Mouse (Mus musculus) ES-E14 (cell line): ENCODE results near the gene Tmem59l. TPM values are rescaled to one million over a fixed set of nuclear protein-coding genes. Genes with fewer than 3 reads are reported as not detected.

Source experiments
- DNase-seq: peaks from one replicate; pipeline ENCODE4 v3.0.0-alpha.2; 2013; ENCODE audit warnings: low read depth, low spot score
- H3K27ac ChIP-seq: 2 replicates; pipeline ENCODE4 v1.5.1; 2012; ENCODE audit warnings: low read depth, mild to moderate bottlenecking, low read length, moderate library complexity, mixed read lengths; ENCODE audit not compliant: poor library complexity, insufficient read depth, severe bottlenecking
- H3K36me3 ChIP-seq: 2 replicates; pipeline ENCODE4 v1.6.1; 2012; ENCODE audit warnings: mild to moderate bottlenecking, low read length, moderate library complexity, mixed read lengths; ENCODE audit not compliant: control insufficient read depth, poor library complexity, insufficient read depth, severe bottlenecking
- H3K4me1 ChIP-seq, 2 experiments: fragments of 150-350 bp in 1 of 2; sonication (generic) in 1 of 2; 2 replicates each; pipeline ENCODE4 v1.6.1; 2012; ENCODE audit warnings: low read length in 2 of 2, mild to moderate bottlenecking in 1 of 2, mixed read lengths in 1 of 2; ENCODE audit not compliant: control insufficient read depth in 2 of 2, insufficient read depth in 2 of 2, poor library complexity in 1 of 2
- H3K4me3 ChIP-seq, 2 experiments: fragments of 150-350 bp in 1 of 2; sonication (generic) in 1 of 2; 2 replicates each; pipeline ENCODE4 v1.5.1; 2012; ENCODE audit warnings: low read length in 2 of 2, low read depth in 1 of 2, mild to moderate bottlenecking in 1 of 2, mixed read lengths in 1 of 2; ENCODE audit not compliant: insufficient read depth in 1 of 2, poor library complexity in 1 of 2, severe bottlenecking in 1 of 2
- H3K9ac ChIP-seq: 2 replicates; pipeline ENCODE4 v1.6.1; 2012; ENCODE audit warnings: low read depth, mild to moderate bottlenecking, low read length, mixed read lengths; ENCODE audit not compliant: poor library complexity, insufficient read depth, severe bottlenecking
- H3K9me3 ChIP-seq: fragments of 150-350 bp; sonication (generic); 2 replicates; pipeline ENCODE4 v1.6.1; 2012; ENCODE audit warnings: low read depth, mild to moderate bottlenecking, low read length; ENCODE audit not compliant: control insufficient read depth, insufficient read depth
- CHD2 ChIP-seq: IDR thresholded peaks from 2 replicates; pipeline ENCODE4 v1.6.1; 2014; ENCODE audit warnings: mild to moderate bottlenecking, low read depth, low read length, inconsistent platforms
- HCFC1 ChIP-seq: IDR thresholded peaks from 2 replicates; pipeline ENCODE4 v1.6.1; 2012; ENCODE audit warnings: low read length, inconsistent platforms, borderline replicate concordance; ENCODE audit not compliant: insufficient read depth
- MAFK ChIP-seq: IDR thresholded peaks from 2 replicates; pipeline ENCODE4 v1.6.1; 2014; ENCODE audit warnings: mild to moderate bottlenecking, low read depth, low read length, inconsistent platforms; ENCODE audit not compliant: insufficient read depth
- ZC3H11A ChIP-seq: IDR thresholded peaks from 2 replicates; pipeline ENCODE4 v1.6.1; 2012; ENCODE audit warnings: low read depth, mild to moderate bottlenecking, inconsistent platforms, low read length, borderline replicate concordance
- ZNF384 ChIP-seq: IDR thresholded peaks from 2 replicates; pipeline ENCODE4 v1.6.1; 2012; ENCODE audit warnings: low read depth, low read length, inconsistent platforms
- in situ Hi-C, 2 experiments: fragments of 600-800 bp; cut with MboI; formaldehyde crosslinking; loops; one replicate each; pipeline ENCODE4 v1.15.1; 2025; ENCODE audit warnings: low sequenced_read_pairs in 2 of 2, inconsistent platforms in 1 of 2; ENCODE audit not compliant: unreplicated experiment in 2 of 2
- total RNA-seq: library from RNA; depleted of rRNA; stranded (reverse); fragments of 300-350 nt; gene quantifications from 2 replicates; pipeline ENCODE4 v1.2.3, GENCODE M21; 2012

Gene Tmem59l
- total RNA-seq, 1 experiment: 5.3 TPM

DNA sequence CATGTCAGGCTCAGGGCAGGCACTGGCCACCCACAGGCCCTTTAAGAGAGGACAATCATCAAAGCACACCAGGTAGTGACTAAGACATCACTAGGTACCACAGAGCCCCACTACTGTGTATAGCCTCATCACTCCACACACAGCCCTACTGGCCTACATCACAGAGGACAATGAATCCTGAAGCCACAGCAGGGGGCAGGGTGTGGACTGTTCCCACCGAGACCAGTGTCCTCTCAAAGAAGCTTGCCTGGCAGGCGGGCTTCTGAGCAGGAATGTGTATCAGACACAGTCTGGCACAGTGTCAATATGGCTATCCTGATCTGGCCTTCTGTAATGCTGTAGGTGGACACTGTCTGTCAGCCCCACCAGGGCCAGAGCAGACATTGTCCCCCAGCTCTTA, 17.2 kb downstream of the Tmem59l start:
- Histone ChIP-seq H3K27ac (no peak overlapping the region), H3K4me3 (no peak overlapping the region), H3K9ac (no peak overlapping the region), H3K9me3 (no peaks in the 10 kb centered on the region), H3K4me1 (peaks cover 3 to 12% of the 10 kb centered on the region in 2 experiments; a peak in 2 of 4 replicates), H3K36me3 (no peaks in the 10 kb centered on the region; the same call in 1 of the 2 replicates)
- TF ChIP-seq CHD2 (no peak), ZNF384 (no peak), MAFK (no peak), ZC3H11A (no peak), HCFC1 (no peak)
- no peak for DNase-seq
- in situ Hi-C loops: no loop called here

DNA sequence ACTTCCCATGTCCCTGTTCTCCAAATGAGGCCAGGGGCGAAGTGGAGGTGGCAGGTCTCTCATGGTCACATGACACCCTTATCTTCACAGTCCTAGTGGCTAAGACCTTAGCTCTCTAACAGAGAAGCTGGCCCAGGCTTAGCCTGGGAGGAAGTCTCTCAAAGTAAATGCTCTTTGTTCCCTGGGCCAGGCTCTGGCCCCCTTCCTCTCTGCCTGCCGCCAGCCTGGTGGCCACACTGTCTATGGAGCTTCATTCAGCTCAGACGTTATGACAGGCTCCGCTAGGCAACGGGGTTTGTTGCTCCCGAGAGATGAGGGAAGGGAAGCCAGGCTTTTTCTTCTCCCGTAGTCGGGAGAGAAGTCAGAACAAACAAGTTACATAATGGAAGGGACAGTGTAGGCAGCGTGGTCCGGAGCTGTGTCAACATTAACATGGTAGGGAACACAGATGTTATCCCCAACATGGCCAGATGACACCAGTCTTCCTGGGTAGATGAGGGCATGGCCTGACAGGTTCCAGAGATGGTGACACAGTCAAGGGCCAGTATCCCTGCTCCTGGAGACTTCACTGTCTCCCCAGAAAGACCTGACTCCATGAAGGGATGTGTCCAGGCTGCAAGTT, 17.8 kb downstream of the Tmem59l start:
- no peak for DNase-seq
- Histone ChIP-seq H3K9ac (no peak overlapping the region), H3K4me1 (peaks cover 3 to 12% of the 10 kb centered on the region in 2 experiments; a peak in 2 of 4 replicates), H3K4me3 (no peak overlapping the region), H3K36me3 (no peaks in the 10 kb centered on the region; the same call in 1 of the 2 replicates), H3K27ac (no peak overlapping the region), H3K9me3 (no peaks in the 10 kb centered on the region)
- in situ Hi-C loops: no loop called here
- TF ChIP-seq ZC3H11A (no peak), HCFC1 (no peak), MAFK (no peak), ZNF384 (no peak), CHD2 (no peak)

DNA sequence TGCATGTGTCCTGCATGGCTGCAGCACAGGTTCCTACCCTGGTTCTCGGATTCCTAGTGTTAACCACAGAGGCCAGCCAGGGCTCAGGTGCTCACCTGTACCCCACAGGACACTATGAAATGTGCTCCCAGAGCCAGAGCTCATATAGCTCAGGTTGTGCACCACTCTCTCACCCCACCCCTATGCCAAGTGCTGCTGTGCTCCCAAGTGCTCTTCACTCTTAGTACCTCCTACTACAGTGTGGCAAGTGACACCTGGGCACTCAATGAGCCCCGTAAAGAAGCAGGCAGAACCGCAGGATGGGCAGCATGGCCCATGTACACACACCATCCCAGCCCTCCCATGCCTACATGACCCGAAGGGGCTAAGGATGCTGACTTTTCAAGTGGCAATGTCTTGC, 18.4 kb downstream of the Tmem59l start:
- no peak for DNase-seq
- no peak overlapping the region for H3K4me3 ChIP-seq
- in situ Hi-C loops: no loop called here
- no peaks in the 10 kb centered on the region; the same call in 1 of the 2 replicates for H3K36me3 ChIP-seq
- H3K4me1 ChIP-seq: peaks cover 3 to 12% of the 10 kb centered on the region in 2 experiments; a peak in 2 of 4 replicates
- H3K27ac ChIP-seq: no peak overlapping the region
- H3K9me3 ChIP-seq: no peaks in the 10 kb centered on the region
- TF ChIP-seq HCFC1 (no peak), ZC3H11A (no peak), ZNF384 (no peak), MAFK (no peak), CHD2 (no peak)
- H3K9ac ChIP-seq: no peak overlapping the region

DNA sequence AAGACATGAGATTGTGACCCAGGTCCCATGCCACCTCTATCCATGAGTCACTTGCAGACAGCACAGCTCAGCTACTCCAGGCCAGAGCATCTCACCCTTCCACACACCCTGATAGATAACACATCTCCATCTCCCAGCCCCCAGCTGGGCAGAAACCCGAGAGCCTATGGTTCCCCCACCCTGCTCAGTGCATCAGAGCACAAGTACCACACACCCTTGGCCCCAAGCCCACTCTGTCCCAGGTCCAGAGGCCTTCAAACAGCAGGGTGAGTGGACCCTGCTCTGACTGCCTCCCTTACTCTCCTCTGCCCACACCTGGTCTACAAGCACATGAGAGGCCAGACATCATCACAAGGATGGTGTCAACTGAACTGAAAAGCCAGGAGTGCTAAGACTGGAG, 19.3 kb downstream of the Tmem59l start:
- in situ Hi-C loops: no loop called here
- DNase-seq: no peak
- Histone ChIP-seq H3K4me1 (peaks cover 3 to 12% of the 10 kb centered on the region in 2 experiments; a peak in 2 of 4 replicates), H3K9me3 (no peaks in the 10 kb centered on the region), H3K9ac (no peak overlapping the region), H3K36me3 (no peaks in the 10 kb centered on the region; the same call in 1 of the 2 replicates), H3K27ac (no peak overlapping the region), H3K4me3 (no peak overlapping the region)
- TF ChIP-seq HCFC1 (no peak), ZC3H11A (no peak)
